Mouse (Mus musculus) intestine, embryonic 14.5 days (tissue): ENCODE measurements around the gene Afap1l2. TPM values are rescaled to one million over a fixed set of nuclear protein-coding genes. Genes with fewer than 3 reads are reported as not detected.
A peak's percentile ranks its signal among the peaks of the same experiment; 100 is the strongest.

Source experiments
- ATAC-seq: fragments of 200-750 bp; cut with Nextera tagmentation; replicated peaks from 2 replicates; pipeline ENCODE4 v1.8.0; 2017; ENCODE audit warnings: low read depth, moderate number of reproducible peaks, moderate TSS enrichment, moderate library complexity; ENCODE audit not compliant: low FRiP score, low TSS enrichment
- DNase-seq: peaks from one replicate; pipeline ENCODE4 v3.0.0-alpha.2; 2018; ENCODE audit warnings: low spot score
- H3K27ac ChIP-seq: fragments of 300-500 bp; sonication (generic); 2 replicates; pipeline ENCODE4 v1.5.1; 2014; ENCODE audit warnings: low read depth, mild to moderate bottlenecking, control low read depth
- H3K27me3 ChIP-seq: fragments of 300-500 bp; sonication (generic); replicated peaks from 2 replicates; pipeline ENCODE4 v1.6.1; 2014; ENCODE audit warnings: low read length, control low read depth; ENCODE audit not compliant: control insufficient read depth, insufficient read depth
- H3K36me3 ChIP-seq: fragments of 300-500 bp; sonication (generic); 2 replicates; pipeline ENCODE4 v1.6.1; 2014; ENCODE audit warnings: low read length, control low read depth; ENCODE audit not compliant: control insufficient read depth, insufficient read depth
- H3K4me1 ChIP-seq: fragments of 300-500 bp; sonication (generic); replicated peaks from 2 replicates; pipeline ENCODE4 v1.6.1; 2014; ENCODE audit warnings: low read length, control low read depth, mixed read lengths; ENCODE audit not compliant: control insufficient read depth, insufficient read depth
- H3K4me2 ChIP-seq: fragments of 300-500 bp; sonication (generic); 2 replicates; pipeline ENCODE4 v1.6.1; 2014; ENCODE audit warnings: low read length
- H3K4me3 ChIP-seq: fragments of 300-500 bp; sonication (generic); 2 replicates; pipeline ENCODE4 v1.5.1; 2014; ENCODE audit warnings: low read depth, low read length, control low read depth, mixed read lengths
- H3K9ac ChIP-seq: fragments of 300-500 bp; sonication (generic); 2 replicates; pipeline ENCODE4 v1.6.1; 2014; ENCODE audit warnings: mild to moderate bottlenecking, low read length
- H3K9me3 ChIP-seq: fragments of 300-500 bp; sonication (generic); 2 replicates; pipeline ENCODE4 v1.6.1; 2016; ENCODE audit warnings: low read length, control low read depth; ENCODE audit not compliant: control insufficient read depth
- WGBS: fragments of 180-500 bp; shearing (Covaris S2); extraction: QIAGEN DNeasy Blood & Tissue Kit; methylation state at CpG from one replicate; pipeline ENCODE4 v1.1.7; 2014; 5-methylcytosine and 5-hydroxymethylcytosine counted together
- polyA plus RNA-seq: library from polyadenylated mRNA; unstranded; fragments of >200 nt; fragmentation: Nextera tagmentation; extraction: Ambion mirVana; gene quantifications from 2 replicates; pipeline ENCODE4 v1.2.1, GENCODE M21; 2014

The Afap1l2 gene
- polyA plus RNA-seq, 1 experiment from 2014 or later, result 21.0 TPM

- Histone ChIP-seq H3K9me3 (no peaks in the 10 kb centered on the region), H3K4me3 (no peak overlapping the region), H3K4me2 (no peak overlapping the region), H3K36me3 (0 out of 2 replicates have a peak, but pooled peaks cover 6% of the 10 kb centered on the region), H3K9ac (no peak overlapping the region), H3K27ac (no peak overlapping the region), H3K27me3 (no peaks in the 10 kb centered on the region), H3K4me1 (no peaks in the 10 kb centered on the region)
- DNase-seq, result no peak
- 86% methylated on average over 7 of the region's 7 CpGs for WGBS
- ATAC-seq, result no peak
Measured at GRCm38 (mm10) chr19:56935777-56936176, 72.3 kb downstream of the Afap1l2 start.

- DNase-seq (no peak), ATAC-seq (no peak)
- Histone ChIP-seq H3K4me2 (no peak overlapping the region), H3K27ac (no peak overlapping the region), H3K9ac (no peak overlapping the region), H3K9me3 (no peaks in the 10 kb centered on the region), H3K4me1 (no peaks in the 10 kb centered on the region), H3K27me3 (no peaks in the 10 kb centered on the region), H3K36me3 (0 out of 2 replicates have a peak, but pooled peaks cover 6% of the 10 kb centered on the region), H3K4me3 (no peak overlapping the region)
- WGBS, result 84% methylated on average over 6 of the region's 6 CpGs
Measured at GRCm38 (mm10) chr19:56935111-56935510, 72.9 kb downstream of the Afap1l2 start.

GRCm38 (mm10) chr19:56933800-56934199 is 74.2 kb downstream of the Afap1l2 start:
- no peak overlapping the region for H3K27ac ChIP-seq
- 0 out of 2 replicates have a peak, but pooled peaks cover 6% of the 10 kb centered on the region for H3K36me3 ChIP-seq
- ATAC-seq (no peak), DNase-seq (no peak)
- H3K27me3 ChIP-seq, result no peaks in the 10 kb centered on the region
- H3K4me2 ChIP-seq, result no peak overlapping the region
- no peaks in the 10 kb centered on the region for H3K9me3 ChIP-seq
- H3K4me1 ChIP-seq, result no peaks in the 10 kb centered on the region
- no peak overlapping the region for H3K4me3 ChIP-seq
- 82% methylated on average over 3 of the region's 3 CpGs for WGBS
- H3K9ac ChIP-seq, result no peak overlapping the region

- Histone ChIP-seq H3K4me1 (no peaks in the 10 kb centered on the region), H3K27ac (no peak overlapping the region), H3K9me3 (no peaks in the 10 kb centered on the region), H3K4me3 (no peak overlapping the region), H3K4me2 (no peak overlapping the region), H3K36me3 (no peaks in the 10 kb centered on the region), H3K9ac (no peak overlapping the region), H3K27me3 (no peaks in the 10 kb centered on the region)
- ATAC-seq (no peak), DNase-seq (no peak)
- 82% methylated on average over 9 of the region's 9 CpGs for WGBS
Measured at GRCm38 (mm10) chr19:56930029-56930428, 78.0 kb downstream of the Afap1l2 start.

GRCm38 (mm10) chr19:56929392-56929791 is 78.6 kb downstream of the Afap1l2 start:
- 76% methylated on average over 3 of the region's 3 CpGs for WGBS
- DNase-seq (no peak), ATAC-seq (no peak)
- Histone ChIP-seq H3K27me3 (no peaks in the 10 kb centered on the region), H3K36me3 (no peaks in the 10 kb centered on the region), H3K27ac (no peak overlapping the region), H3K9ac (no peak overlapping the region), H3K4me2 (no peak overlapping the region), H3K4me1 (no peaks in the 10 kb centered on the region), H3K4me3 (no peak overlapping the region), H3K9me3 (no peaks in the 10 kb centered on the region)

GRCm38 (mm10) chr19:56921744-56922143 is 86.3 kb downstream of the Afap1l2 start:
- Histone ChIP-seq H3K9ac (no peak overlapping the region), H3K36me3 (0 out of 2 replicates have a peak, but pooled peaks cover 4% of the 10 kb centered on the region), H3K4me3 (no peak overlapping the region), H3K27me3 (no peaks in the 10 kb centered on the region), H3K4me1 (no peaks in the 10 kb centered on the region), H3K9me3 (no peaks in the 10 kb centered on the region), H3K27ac (no peak overlapping the region), H3K4me2 (no peak overlapping the region)
- 64% methylated on average over 5 of the region's 5 CpGs for WGBS
- no peak for DNase-seq
- ATAC-seq, result no peak

- H3K4me1 ChIP-seq, result no peaks in the 10 kb centered on the region
- H3K9me3 ChIP-seq, result no peaks in the 10 kb centered on the region
- no peaks in the 10 kb centered on the region for H3K27me3 ChIP-seq
- H3K4me2 ChIP-seq, result no peak overlapping the region
- 87% methylated on average over 13 of the region's 13 CpGs for WGBS
- H3K9ac ChIP-seq, result no peak overlapping the region
- peaks cover 16% of the 10 kb centered on the region for H3K36me3 ChIP-seq
- no peak for ATAC-seq
- DNase-seq, result no peak
- H3K27ac ChIP-seq, result no peak overlapping the region
- no peak overlapping the region for H3K4me3 ChIP-seq
Measured at GRCm38 (mm10) chr19:56920232-56920631, 87.8 kb downstream of the Afap1l2 start.

- no peak overlapping the region for H3K27ac ChIP-seq
- WGBS, result 22% methylated on average over 7 of the region's 7 CpGs
- H3K27me3 ChIP-seq, result no peaks in the 10 kb centered on the region
- peak; percentile 67 for ATAC-seq
- peaks cover 22% of the 10 kb centered on the region for H3K36me3 ChIP-seq
- peak; percentile 94 for DNase-seq
- no peak overlapping the region for H3K4me3 ChIP-seq
- no peaks in the 10 kb centered on the region for H3K4me1 ChIP-seq
- no peaks in the 10 kb centered on the region for H3K9me3 ChIP-seq
- H3K9ac ChIP-seq, result no peak overlapping the region
- H3K4me2 ChIP-seq, result no peak overlapping the region
Measured at GRCm38 (mm10) chr19:56919628-56920027, 88.4 kb downstream of the Afap1l2 start.

GRCm38 (mm10) chr19:56915084-56915483 is 92.9 kb downstream of the Afap1l2 start:
- peak; percentile 74 for DNase-seq
- WGBS, result 55% methylated on average over 6 of the region's 6 CpGs
- Histone ChIP-seq H3K4me1 (no peaks in the 10 kb centered on the region), H3K27me3 (no peaks in the 10 kb centered on the region), H3K36me3 (peaks cover 36% of the 10 kb centered on the region), H3K4me3 (no peak overlapping the region), H3K4me2 (no peak overlapping the region; the same call in 1 of the 2 replicates), H3K9ac (no peak overlapping the region), H3K27ac (peak overlapping the region; percentile 33; the same call in 1 of the 2 replicates), H3K9me3 (no peaks in the 10 kb centered on the region)
- peak; percentile 56; the same call in 1 of the 2 replicates for ATAC-seq
